Mouse (Mus musculus) right cerebral cortex, adult 2 months (tissue): ENCODE data around the gene Ssu72.
"Not testable (repeated sequence)": the region's sequence is repeated elsewhere in the genome, so short reads cannot be mapped to it uniquely, and the experiment has no call there.

ENCODE experiments used
- DNase-seq, 2 experiments: peaks; one replicate each; pipeline ENCODE4 v3.0.0; 2021 to 2022; ENCODE audit warnings: low spot score in 2 of 2

The Ssu72 gene

GRCm38 (mm10) chr4:155704721-155705591 lies at the start of gene Ssu72:
Gene Ssu72 (plus strand): TSS chr4:155704800.
- DNase-seq = peak; percentile 94 to 97

- no peak for DNase-seq
Measured at GRCm38 (mm10) chr4:155656214-155656751, 48.3 kb upstream of the Ssu72 start.

- no peak for DNase-seq
Measured at GRCm38 (mm10) chr4:155658961-155659360, 45.6 kb upstream of the Ssu72 start.

GRCm38 (mm10) chr4:155660641-155661040 lies 44.0 kb upstream of the Ssu72 start:
- DNase-seq = no peak

GRCm38 (mm10) chr4:155666903-155667302 lies 37.7 kb upstream of the Ssu72 start:
- no peak for DNase-seq

- peak; percentile 98 to 99 for DNase-seq
Measured at GRCm38 (mm10) chr4:155668689-155669597, 35.7 kb upstream of the Ssu72 start, which contains the start of gene Mib2. Gene Mib2 (minus strand): TSS chr4:155669198.

- DNase-seq = no peak
Measured at GRCm38 (mm10) chr4:155669598-155670075, 35.0 kb upstream of the Ssu72 start.

GRCm38 (mm10) chr4:155670236-155670635 lies 34.4 kb upstream of the Ssu72 start:
- not testable (repeated sequence) for DNase-seq

- no peak for DNase-seq
Measured at GRCm38 (mm10) chr4:155672082-155672481, 32.5 kb upstream of the Ssu72 start.

- DNase-seq = no peak
Measured at GRCm38 (mm10) chr4:155675991-155676390, 28.6 kb upstream of the Ssu72 start.

GRCm38 (mm10) chr4:155683670-155684277 lies 20.8 kb upstream of the Ssu72 start:
- not testable (repeated sequence) for DNase-seq

GRCm38 (mm10) chr4:155687764-155688163 lies 16.8 kb upstream of the Ssu72 start:
- not testable (repeated sequence) for DNase-seq

GRCm38 (mm10) chr4:155690571-155691375 lies 13.8 kb upstream of the Ssu72 start:
- DNase-seq = peak in 1 of 2 experiments; percentile 19

- DNase-seq = no peak
Measured at GRCm38 (mm10) chr4:155692421-155692820, 12.2 kb upstream of the Ssu72 start.

- DNase-seq = peak; percentile 75 to 76
Measured at GRCm38 (mm10) chr4:155694111-155694481, 10.5 kb upstream of the Ssu72 start, which contains the start of gene Fndc10. Gene Fndc10 (plus strand): TSS chr4:155694342.

- peak; percentile 74 to 85 for DNase-seq
Measured at GRCm38 (mm10) chr4:155694482-155695401, 9.9 kb upstream of the Ssu72 start.

- DNase-seq = no peak
Measured at GRCm38 (mm10) chr4:155695531-155696062, 9.0 kb upstream of the Ssu72 start.

- peak in 1 of 2 experiments; percentile 26 for DNase-seq
Measured at GRCm38 (mm10) chr4:155696261-155697255, 8.0 kb upstream of the Ssu72 start.
